Mouse (Mus musculus) erythroblast, embryonic 14.5 days (primary cell): ENCODE results near the gene Itk. TPM values are rescaled to one million over a fixed set of nuclear protein-coding genes. Genes with fewer than 3 reads are reported as not detected.

Source experiments
- H3K27me3 ChIP-seq: 2 replicates; pipeline ENCODE4 v1.6.1; 2012; ENCODE audit warnings: inconsistent platforms; ENCODE audit not compliant: control insufficient read depth
- H3K36me3 ChIP-seq: 2 replicates; pipeline ENCODE4 v1.6.1; 2012; ENCODE audit warnings: mild to moderate bottlenecking, inconsistent platforms; ENCODE audit not compliant: control insufficient read depth
- H3K4me1 ChIP-seq: 2 replicates; pipeline ENCODE4 v1.6.1; 2012; ENCODE audit warnings: inconsistent platforms; ENCODE audit not compliant: control insufficient read depth
- H3K4me3 ChIP-seq: replicated peaks from 2 replicates; pipeline ENCODE3; 2012; ENCODE audit warnings: moderate library complexity, mild to moderate bottlenecking, inconsistent platforms
- H3K9me3 ChIP-seq: 2 replicates; pipeline ENCODE4 v1.6.1; 2012; ENCODE audit warnings: low read length, inconsistent platforms, mixed read lengths; ENCODE audit not compliant: control insufficient read depth
- GATA1 ChIP-seq: IDR thresholded peaks from 2 replicates; pipeline ENCODE4 v1.6.1; 2012; ENCODE audit warnings: low read length, inconsistent platforms, mixed read lengths
- TAL1 ChIP-seq: IDR thresholded peaks from 3 replicates; pipeline ENCODE4 v1.6.1; 2012; ENCODE audit warnings: low read length, inconsistent platforms, mixed read lengths
- polyA plus RNA-seq: library from polyadenylated mRNA; stranded (reverse); fragments of >175 nt; gene quantifications from 2 replicates; pipeline ENCODE4 v1.2.3, GENCODE M21; 2012

The Itk gene
- polyA plus RNA-seq, 1 experiment, result 0.06 TPM

DNA sequence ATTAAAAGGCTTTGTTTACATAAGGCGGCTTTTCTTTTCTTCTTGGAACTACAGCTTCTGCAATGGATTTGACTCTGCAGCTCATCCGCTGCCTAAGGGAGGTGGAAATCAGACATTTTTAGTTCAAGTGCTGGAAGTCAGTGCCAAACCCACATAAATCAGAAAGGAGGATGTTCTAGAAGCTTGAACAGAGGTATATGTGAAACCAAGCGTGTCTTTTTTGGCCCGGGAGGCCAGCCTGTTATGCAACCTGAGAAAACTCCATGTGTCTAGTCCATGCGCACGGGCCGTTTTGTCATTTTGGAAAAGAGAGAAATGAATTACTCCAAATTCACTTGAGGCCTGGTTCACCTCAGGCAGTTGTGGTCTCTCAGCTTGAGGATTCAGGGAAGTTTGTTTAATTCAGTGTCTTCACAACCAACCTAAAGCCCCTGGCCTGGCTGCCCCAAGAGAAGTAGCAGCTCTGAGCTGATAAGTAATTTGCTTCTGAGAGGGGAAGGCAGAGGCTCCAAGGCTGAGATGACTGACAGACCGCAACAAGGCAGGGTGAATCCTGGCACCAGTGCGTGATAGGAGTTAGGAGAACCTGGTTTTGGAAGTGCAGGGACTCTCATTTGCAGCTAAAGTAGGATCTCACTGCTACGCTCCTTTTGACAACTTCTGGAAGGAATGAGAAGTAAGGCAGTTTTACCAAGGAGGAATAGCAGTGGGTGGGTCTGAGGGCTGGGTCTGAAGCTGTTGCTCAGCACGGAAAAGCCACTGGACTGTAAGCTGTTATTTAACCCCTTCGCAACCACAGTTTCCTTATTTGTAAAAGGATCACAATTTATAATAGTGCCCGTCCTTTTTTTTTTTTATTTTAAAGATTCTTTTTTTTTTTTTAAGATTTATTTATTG, 90.2 kb downstream of the Itk start:
- Histone ChIP-seq H3K4me3 (no peak overlapping the region), H3K9me3 (no peaks in the 10 kb centered on the region), H3K36me3 (no peaks in the 10 kb centered on the region), H3K4me1 (no peaks in the 10 kb centered on the region), H3K27me3 (no peaks in the 10 kb centered on the region)
- no peak for TF ChIP-seq GATA1
- TF ChIP-seq TAL1, result no peak

DNA sequence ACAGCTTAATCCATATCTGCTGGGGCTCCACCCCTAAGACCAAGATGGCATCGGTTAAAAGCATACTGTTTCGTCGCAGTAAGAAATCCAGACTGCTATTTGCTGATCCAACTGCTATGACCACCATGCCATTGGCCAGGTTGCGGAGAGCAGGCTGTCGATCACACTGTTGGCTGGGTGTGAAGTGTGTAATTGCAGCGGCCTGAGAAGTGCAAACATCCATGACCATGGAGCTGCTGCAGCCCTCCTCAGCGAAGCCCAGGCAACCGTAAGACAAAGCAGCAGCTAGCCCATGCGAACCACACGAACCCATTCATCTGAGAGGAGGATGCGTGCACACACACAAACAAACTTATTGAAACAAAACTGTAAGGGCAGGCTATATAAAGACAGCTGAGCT, 94.9 kb downstream of the Itk start:
- H3K4me1 ChIP-seq, result no peaks in the 10 kb centered on the region
- no peaks in the 10 kb centered on the region for H3K36me3 ChIP-seq
- H3K27me3 ChIP-seq, result no peaks in the 10 kb centered on the region
- H3K4me3 ChIP-seq, result no peak overlapping the region
- H3K9me3 ChIP-seq, result no peaks in the 10 kb centered on the region
- TF ChIP-seq GATA1 (no peak), TAL1 (no peak)

DNA sequence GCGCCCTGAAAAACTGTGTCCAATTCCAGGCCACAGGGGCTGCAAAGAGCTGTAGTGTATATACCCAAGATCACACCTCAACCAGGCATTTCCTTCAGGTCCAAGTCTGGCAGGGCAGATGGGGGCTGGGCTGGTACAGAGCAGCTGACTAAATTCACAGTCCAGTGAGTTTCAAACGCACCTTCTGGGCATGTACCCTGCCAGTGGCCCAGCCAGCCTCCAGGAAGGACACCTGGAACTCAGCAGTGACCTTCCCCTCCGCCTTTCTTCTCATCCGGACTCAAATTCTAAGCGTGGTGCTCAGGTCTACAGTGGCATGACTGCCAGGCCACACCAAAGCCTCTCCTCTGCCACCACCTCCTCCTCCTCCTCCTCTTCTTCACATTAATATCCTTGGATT, 95.8 kb downstream of the Itk start:
- Histone ChIP-seq H3K4me3 (no peak overlapping the region), H3K4me1 (no peaks in the 10 kb centered on the region), H3K9me3 (no peaks in the 10 kb centered on the region), H3K36me3 (no peaks in the 10 kb centered on the region), H3K27me3 (no peaks in the 10 kb centered on the region)
- no peak for TF ChIP-seq GATA1

DNA sequence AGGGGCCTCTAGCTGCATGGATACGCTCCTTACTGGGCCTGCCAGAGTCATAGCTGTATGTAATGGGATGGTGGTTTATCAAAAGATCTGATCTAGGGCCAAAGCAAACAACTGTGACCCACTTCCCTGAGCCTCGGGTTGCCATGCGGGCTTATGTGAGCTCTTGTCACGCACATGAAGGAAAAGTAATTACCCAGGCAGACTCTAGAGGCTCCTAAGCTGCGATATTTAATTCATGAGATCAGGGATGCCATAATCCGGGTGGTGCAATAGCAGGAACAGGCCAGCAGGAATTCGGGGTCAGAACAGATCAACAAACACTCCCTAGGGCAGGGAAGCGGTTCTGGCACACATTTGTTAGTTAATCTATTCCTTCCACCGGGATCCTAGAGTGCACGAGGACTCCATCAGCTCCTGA, 98.3 kb downstream of the Itk start:
- Histone ChIP-seq H3K9me3 (no peaks in the 10 kb centered on the region), H3K36me3 (no peaks in the 10 kb centered on the region), H3K27me3 (no peaks in the 10 kb centered on the region), H3K4me1 (no peaks in the 10 kb centered on the region), H3K4me3 (no peak overlapping the region)
- TF ChIP-seq GATA1, result no peak
- no peak for TF ChIP-seq TAL1

DNA sequence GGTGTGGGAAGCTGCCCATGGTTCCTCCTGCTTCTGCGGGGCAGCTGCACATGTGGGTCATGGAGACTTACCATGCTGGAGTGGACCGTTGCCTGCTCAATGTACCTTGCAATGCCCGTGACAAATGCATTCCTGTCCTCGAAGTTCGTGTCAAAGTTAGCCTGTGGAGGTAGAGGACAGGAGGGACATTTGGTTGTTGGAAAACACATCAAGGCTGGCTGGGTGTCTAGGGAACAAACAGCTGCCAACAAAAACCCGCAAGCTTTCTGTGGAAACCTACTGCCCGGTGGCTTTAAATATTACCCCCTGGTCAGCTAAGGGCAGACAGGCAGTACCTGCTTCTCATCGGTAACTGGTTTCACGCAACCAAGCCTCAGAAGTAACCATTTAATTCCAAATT, 99.8 kb downstream of the Itk start:
- Histone ChIP-seq H3K36me3 (no peaks in the 10 kb centered on the region), H3K27me3 (no peaks in the 10 kb centered on the region), H3K4me3 (no peak overlapping the region), H3K4me1 (no peaks in the 10 kb centered on the region), H3K9me3 (no peaks in the 10 kb centered on the region)
- TF ChIP-seq GATA1 (no peak), TAL1 (no peak)

DNA sequence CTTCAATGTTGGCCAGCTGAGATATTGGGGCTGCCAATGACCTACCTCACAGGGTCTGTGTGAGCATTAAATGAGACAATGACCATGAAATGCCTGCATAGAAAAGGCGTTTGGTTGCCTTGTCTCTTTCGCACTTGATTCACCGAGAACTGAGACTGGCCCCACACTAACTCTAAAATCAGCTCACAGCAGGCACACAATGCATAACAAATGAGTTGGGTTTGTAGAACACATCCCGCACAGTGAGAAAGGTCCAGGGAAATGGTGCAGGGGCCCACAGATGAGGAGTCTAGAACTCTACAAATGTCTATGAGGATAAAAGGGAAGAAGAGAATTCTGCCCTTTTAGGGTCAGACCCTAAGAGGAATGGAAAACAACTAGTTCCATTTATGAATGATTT, 100.3 kb downstream of the Itk start:
- TF ChIP-seq TAL1 (no peak), GATA1 (no peak)
- Histone ChIP-seq H3K9me3 (no peaks in the 10 kb centered on the region), H3K4me3 (no peak overlapping the region), H3K36me3 (no peaks in the 10 kb centered on the region), H3K4me1 (no peaks in the 10 kb centered on the region), H3K27me3 (no peaks in the 10 kb centered on the region)

DNA sequence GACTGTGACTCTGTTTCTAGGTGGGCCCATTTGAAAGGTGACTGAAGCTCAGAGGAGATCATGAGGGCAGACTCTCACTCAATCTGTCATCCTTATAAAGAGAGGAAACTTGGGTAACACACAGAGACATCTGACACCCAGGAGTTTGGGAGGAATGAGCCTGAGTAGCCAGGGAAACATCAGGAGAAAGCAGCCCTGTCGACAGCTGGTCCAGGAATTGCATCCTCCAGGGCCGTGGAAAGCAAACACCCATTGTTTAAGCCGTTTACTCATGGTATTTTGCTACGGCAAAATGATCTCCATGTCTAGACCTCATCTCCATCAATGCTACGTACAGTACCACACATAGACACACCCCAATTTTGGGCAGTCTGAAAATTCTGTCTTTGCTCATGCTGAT, 101.2 kb downstream of the Itk start:
- no peak overlapping the region for H3K4me3 ChIP-seq
- no peaks in the 10 kb centered on the region for H3K27me3 ChIP-seq
- no peaks in the 10 kb centered on the region for H3K9me3 ChIP-seq
- no peaks in the 10 kb centered on the region for H3K36me3 ChIP-seq
- no peaks in the 10 kb centered on the region for H3K4me1 ChIP-seq
- no peak for TF ChIP-seq TAL1
- no peak for TF ChIP-seq GATA1

DNA sequence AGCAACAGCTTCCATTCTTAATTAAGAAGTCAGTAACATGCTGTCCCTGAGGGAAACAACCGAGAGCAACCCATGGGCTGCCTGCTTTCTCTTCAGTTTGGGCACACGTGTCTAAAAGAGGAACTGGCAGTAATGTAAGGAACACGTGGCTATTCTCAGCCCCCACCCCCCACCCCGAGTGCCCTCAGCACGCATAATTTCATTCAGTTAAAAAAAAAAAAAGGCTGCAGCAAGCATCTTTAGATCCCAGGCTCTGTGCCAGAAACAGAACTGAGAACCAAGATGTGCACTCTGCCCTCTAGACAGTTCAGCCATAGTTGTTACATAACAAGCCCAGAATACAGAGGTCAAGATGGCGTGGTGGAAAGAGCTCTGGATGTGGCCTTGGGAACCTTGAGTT, 102.5 kb downstream of the Itk start:
- TF ChIP-seq GATA1 (no peak), TAL1 (no peak)

DNA sequence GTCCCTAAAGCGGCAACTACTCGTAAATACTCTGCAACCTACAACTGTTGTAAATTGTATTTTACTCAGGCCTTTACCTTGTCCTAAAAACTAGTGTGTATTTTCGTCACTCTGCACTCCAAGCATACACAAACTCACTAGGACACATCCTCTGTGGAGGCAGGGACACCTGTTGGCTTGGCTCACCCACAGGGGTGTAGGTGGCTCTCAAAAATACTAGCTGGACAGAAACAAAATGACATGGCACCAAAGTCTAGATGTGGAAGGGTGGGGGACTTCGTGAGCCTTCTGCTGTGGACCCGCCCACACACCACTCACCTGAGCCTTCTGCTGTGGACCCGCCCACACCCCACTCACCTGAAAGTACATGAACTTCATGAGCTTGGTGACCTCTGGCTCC, 105.5 kb downstream of the Itk start:
- no peaks in the 10 kb centered on the region for H3K27me3 ChIP-seq
- H3K4me3 ChIP-seq, result no peak overlapping the region
- TF ChIP-seq GATA1 (no peak), TAL1 (no peak)
- no peaks in the 10 kb centered on the region for H3K36me3 ChIP-seq
- H3K4me1 ChIP-seq, result no peaks in the 10 kb centered on the region
- no peaks in the 10 kb centered on the region for H3K9me3 ChIP-seq

More for the DNA sequence above, 102.5 kb downstream of the Itk start:
- Histone ChIP-seq H3K4me1 (no peaks in the 10 kb centered on the region), H3K4me3 (no peak overlapping the region), H3K27me3 (no peaks in the 10 kb centered on the region), H3K36me3 (no peaks in the 10 kb centered on the region), H3K9me3 (no peaks in the 10 kb centered on the region)

DNA sequence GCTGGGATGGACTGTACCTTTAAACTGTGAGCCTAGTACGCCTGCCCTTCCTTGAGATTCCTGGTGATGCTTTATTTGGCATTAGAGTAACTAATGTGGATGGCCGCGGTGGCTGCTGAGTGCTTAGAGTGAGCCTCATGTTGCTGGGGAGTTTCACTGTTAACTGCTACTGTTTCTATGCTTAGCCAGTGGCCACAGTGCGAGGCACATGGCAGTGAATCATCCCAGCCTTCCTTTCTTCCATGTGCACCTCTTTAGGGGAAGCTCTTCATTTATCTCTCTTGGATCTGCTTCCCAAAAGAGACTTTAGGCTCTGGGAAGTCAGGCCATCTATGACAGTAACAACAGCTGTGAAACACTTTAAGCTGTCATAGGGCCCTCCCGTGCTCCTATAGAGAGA, 106.7 kb downstream of the Itk start:
- no peak overlapping the region for H3K4me3 ChIP-seq
- H3K36me3 ChIP-seq, result no peaks in the 10 kb centered on the region
- no peaks in the 10 kb centered on the region for H3K27me3 ChIP-seq
- no peaks in the 10 kb centered on the region for H3K9me3 ChIP-seq
- H3K4me1 ChIP-seq, result no peaks in the 10 kb centered on the region
- TF ChIP-seq TAL1, result no peak
- TF ChIP-seq GATA1, result no peak
